Mouse (Mus musculus) right cerebral cortex, adult 18-20 months (tissue): ENCODE results near the gene Rab20.
"Not testable (repeated sequence)": the region's sequence is repeated elsewhere in the genome, so short reads cannot be mapped to it uniquely, and the experiment has no call there.

Source experiments
- DNase-seq: peaks from one replicate; pipeline ENCODE4 v3.0.0; 2022; ENCODE audit warnings: mixed read lengths

Rab20 gene

GRCm38 (mm10) chr8:11477811-11478761 is at the start of gene Rab20:
Rab20 (minus strand) TSS chr8:11478710.
- DNase-seq, result peak; percentile 10

GRCm38 (mm10) chr8:11523331-11523730 is 44.8 kb upstream of the Rab20 start:
- DNase-seq, result no peak

GRCm38 (mm10) chr8:11518676-11519075 is 40.2 kb upstream of the Rab20 start:
- DNase-seq, result no peak

GRCm38 (mm10) chr8:11518056-11518396 is 39.5 kb upstream of the Rab20 start:
- DNase-seq, result no peak

GRCm38 (mm10) chr8:11517366-11518055 is 39.0 kb upstream of the Rab20 start:
- no peak for DNase-seq

GRCm38 (mm10) chr8:11516292-11516691 is 37.8 kb upstream of the Rab20 start:
- DNase-seq, result no peak

- no peak for DNase-seq
Observed at GRCm38 (mm10) chr8:11513247-11513646, 34.7 kb upstream of the Rab20 start.

GRCm38 (mm10) chr8:11512711-11513110 is 34.2 kb upstream of the Rab20 start:
- DNase-seq, result no peak

GRCm38 (mm10) chr8:11510971-11511370 is 32.5 kb upstream of the Rab20 start:
- DNase-seq, result peak; percentile 33

- DNase-seq, result no peak
Observed at GRCm38 (mm10) chr8:11508880-11509279, 30.4 kb upstream of the Rab20 start.

GRCm38 (mm10) chr8:11506802-11507201 is 28.3 kb upstream of the Rab20 start:
- no peak for DNase-seq

- no peak for DNase-seq
Observed at GRCm38 (mm10) chr8:11506074-11506473, 27.6 kb upstream of the Rab20 start.

GRCm38 (mm10) chr8:11503476-11504232 is 25.1 kb upstream of the Rab20 start:
- DNase-seq, result no peak

- no peak for DNase-seq
Observed at GRCm38 (mm10) chr8:11498786-11499485, 20.4 kb upstream of the Rab20 start.

- DNase-seq, result no peak
Observed at GRCm38 (mm10) chr8:11498281-11498680, 19.8 kb upstream of the Rab20 start.

- DNase-seq, result peak; percentile 95
Observed at GRCm38 (mm10) chr8:11497017-11497990, 18.8 kb upstream of the Rab20 start, which contains the start of gene Naxd. Naxd (plus strand) TSS chr8:11497506.

- not testable (repeated sequence) for DNase-seq
Observed at GRCm38 (mm10) chr8:11492340-11492739, 13.8 kb upstream of the Rab20 start.

- no peak for DNase-seq
Observed at GRCm38 (mm10) chr8:11487229-11487628, 8.7 kb upstream of the Rab20 start.

- DNase-seq, result peak; percentile 40
Observed at GRCm38 (mm10) chr8:11486142-11486541, 7.6 kb upstream of the Rab20 start.

- DNase-seq, result no peak
Observed at GRCm38 (mm10) chr8:11482537-11482936, 4.0 kb upstream of the Rab20 start.

GRCm38 (mm10) chr8:11481876-11482275 is 3.4 kb upstream of the Rab20 start:
- DNase-seq, result no peak
